Mouse (Mus musculus) lung, adult 2 months (tissue): Measurements from ENCODE around the gene Kcnv2. TPM values are rescaled to one million over a fixed set of nuclear protein-coding genes. Genes with fewer than 3 reads are reported as not detected.

Source experiments
- DNase-seq: peaks from one replicate; pipeline ENCODE4 v3.0.0; 2022
- H3K4me1 ChIP-seq: fragments of 200-500 bp; 2 replicates; pipeline ENCODE4 v1.6.1; 2011; ENCODE audit warnings: low read length; ENCODE audit not compliant: control insufficient read depth, insufficient read depth
- H3K4me3 ChIP-seq: fragments of 200-500 bp; replicated peaks from 2 replicates; pipeline ENCODE3; 2011; ENCODE audit warnings: low read depth, mild to moderate bottlenecking, control low read depth, low read length; ENCODE audit errors: extremely low read depth
- CTCF ChIP-seq: fragments of 200-500 bp; IDR thresholded peaks from 2 replicates; pipeline ENCODE4 v1.5.1; 2011; ENCODE audit warnings: mild to moderate bottlenecking, low read length, control low read depth; ENCODE audit not compliant: insufficient read depth
- POLR2A ChIP-seq: fragments of 200-500 bp; IDR thresholded peaks from 2 replicates; pipeline ENCODE4 v1.6.1; 2011; ENCODE audit warnings: low read depth, mild to moderate bottlenecking, control low read depth, low read length, borderline replicate concordance; ENCODE audit errors: extremely low read depth
- polyA plus RNA-seq: library from polyadenylated mRNA; depleted of rRNA; stranded (reverse); fragments of >200 nt; gene quantifications from 2 replicates; pipeline ENCODE4 v1.2.3, GENCODE M21; 2012; rRNA removed

Gene Kcnv2
- polyA plus RNA-seq, 1 experiment, result 0.11 TPM

DNA sequence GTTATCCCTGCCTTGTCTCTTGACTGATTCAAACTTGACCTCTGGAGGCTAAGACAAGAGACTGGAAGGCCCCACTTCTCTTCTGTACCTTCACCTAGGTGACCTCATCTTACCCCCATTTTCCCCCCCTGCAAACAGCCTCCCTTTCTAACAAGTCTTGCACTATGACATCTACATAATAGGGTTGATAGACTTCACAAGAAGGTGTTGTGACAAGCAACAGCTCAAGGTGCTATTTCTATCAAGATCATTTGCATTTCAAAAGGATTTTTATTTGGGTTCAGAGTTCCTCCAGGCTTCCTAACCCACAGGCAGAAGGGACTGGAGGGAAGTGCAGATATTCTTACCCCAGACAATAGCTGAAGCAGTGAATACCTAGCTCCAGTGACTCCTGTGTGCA, 62.9 kb downstream of the Kcnv2 start:
- no peaks in the 10 kb centered on the region; the same call in 1 of the 2 replicates for H3K4me1 ChIP-seq
- H3K4me3 ChIP-seq, result no peak overlapping the region
- TF ChIP-seq POLR2A (no peak), CTCF (no peak)
- DNase-seq, result no peak

Other genes with a start within 250 kb of the Kcnv2 start
- 23.2 and 31.2 TPM in 2 replicates for gene Vldlr, start 106.1 kb upstream of the Kcnv2 start, polyA plus RNA-seq
- 10.3 and 18.9 TPM in 2 replicates for gene Pum3, start 107.2 kb downstream of the Kcnv2 start, polyA plus RNA-seq